Mouse (Mus musculus) cerebellum, adult 18-20 months (tissue): ENCODE measurements around the gene Mylk.

Experiments
- DNase-seq, 2 experiments: peaks; one replicate each; pipeline ENCODE4 v3.0.0; 2021

The Mylk gene

GRCm38 (mm10) chr16:34993694-34994330, 248.8 kb downstream of the Mylk start:
- DNase-seq, result no peak

- DNase-seq, result no peak
These were observed 249.7 kb downstream of the Mylk start for GRCm38 (mm10) chr16:34994641-34995141.

GRCm38 (mm10) chr16:34996133-34996532, 251.1 kb downstream of the Mylk start:
- peak; percentile 35 to 46 for DNase-seq

GRCm38 (mm10) chr16:34997052-34997451, 252.0 kb downstream of the Mylk start:
- DNase-seq, result no peak

GRCm38 (mm10) chr16:34997576-34997975, 252.6 kb downstream of the Mylk start:
- DNase-seq, result no peak

- DNase-seq, result no peak
These were observed 254.0 kb downstream of the Mylk start for GRCm38 (mm10) chr16:34999016-34999415.

GRCm38 (mm10) chr16:34999986-35000385, 255.0 kb downstream of the Mylk start:
- no peak for DNase-seq

GRCm38 (mm10) chr16:35000923-35001560, 256.0 kb downstream of the Mylk start:
- no peak for DNase-seq

GRCm38 (mm10) chr16:35004356-35004755, 259.3 kb downstream of the Mylk start:
- DNase-seq, result no peak

- DNase-seq, result no peak
These were observed 259.7 kb downstream of the Mylk start for GRCm38 (mm10) chr16:35004756-35005155.

GRCm38 (mm10) chr16:35006251-35006650, 261.2 kb downstream of the Mylk start:
- no peak for DNase-seq

GRCm38 (mm10) chr16:35007361-35007760, 262.4 kb downstream of the Mylk start:
- no peak for DNase-seq

GRCm38 (mm10) chr16:35008447-35008846, 263.4 kb downstream of the Mylk start:
- DNase-seq, result no peak

GRCm38 (mm10) chr16:35013501-35013900, 268.5 kb downstream of the Mylk start:
- no peak for DNase-seq

GRCm38 (mm10) chr16:35016491-35016890, 271.5 kb downstream of the Mylk start:
- DNase-seq, result no peak

- no peak for DNase-seq
These were observed 273.5 kb downstream of the Mylk start for GRCm38 (mm10) chr16:35018470-35018974.

GRCm38 (mm10) chr16:35021903-35022241, 276.9 kb downstream of the Mylk start:
- DNase-seq, result no peak

- DNase-seq, result peak; percentile 96
These were observed 277.5 kb downstream of the Mylk start, which contains the start of gene Hacd2 for GRCm38 (mm10) chr16:35022242-35023137. Gene Hacd2 (plus strand): TSS chr16:35022428.

- no peak for DNase-seq
These were observed 278.2 kb downstream of the Mylk start for GRCm38 (mm10) chr16:35023138-35023735.

GRCm38 (mm10) chr16:35024300-35024699, 279.3 kb downstream of the Mylk start:
- no peak for DNase-seq

- no peak for DNase-seq
These were observed 280.3 kb downstream of the Mylk start for GRCm38 (mm10) chr16:35025347-35025746.

GRCm38 (mm10) chr16:35033241-35033640, 288.2 kb downstream of the Mylk start:
- no peak for DNase-seq
